Mouse (Mus musculus) liver, embryonic 11.5 days (tissue): ENCODE results near the gene Ppp4r3a. TPM values are rescaled to one million over a fixed set of nuclear protein-coding genes. Genes with fewer than 3 reads are reported as not detected.

ENCODE experiments used
- ATAC-seq: fragments of 200-750 bp; cut with Nextera tagmentation; replicated peaks from 2 replicates; pipeline ENCODE4 v1.8.0; 2017; ENCODE audit warnings: moderate number of reproducible peaks, mild to moderate bottlenecking, moderate TSS enrichment, moderate library complexity; ENCODE audit not compliant: low FRiP score
- DNase-seq: peaks from one replicate; pipeline ENCODE4 v3.0.0-alpha.2; 2017; ENCODE audit warnings: low spot score
- H3K27ac ChIP-seq: fragments of 300-500 bp; sonication (generic); 2 replicates; pipeline ENCODE4 v1.5.1; 2014; ENCODE audit warnings: mild to moderate bottlenecking, low read depth, low read length, control low read depth
- H3K27me3 ChIP-seq: fragments of 300-500 bp; sonication (generic); replicated peaks from 2 replicates; pipeline ENCODE4 v1.6.1; 2014; ENCODE audit warnings: low read length, mixed read lengths; ENCODE audit not compliant: control insufficient read depth, insufficient read depth
- H3K36me3 ChIP-seq: fragments of 300-500 bp; sonication (generic); 2 replicates; pipeline ENCODE4 v1.6.1; 2014; ENCODE audit warnings: mild to moderate bottlenecking, low read length, moderate library complexity, mixed read lengths; ENCODE audit not compliant: control insufficient read depth, insufficient read depth
- H3K4me1 ChIP-seq: fragments of 300-500 bp; sonication (generic); replicated peaks from 2 replicates; pipeline ENCODE4 v1.6.1; 2014; ENCODE audit warnings: low read length, mixed read lengths; ENCODE audit not compliant: control insufficient read depth, insufficient read depth
- H3K4me2 ChIP-seq: fragments of 300-500 bp; sonication (generic); 2 replicates; pipeline ENCODE4 v1.6.1; 2014; ENCODE audit warnings: mild to moderate bottlenecking, control low read depth, moderate library complexity
- H3K4me3 ChIP-seq: fragments of 300-500 bp; sonication (generic); 2 replicates; pipeline ENCODE4 v1.5.1; 2014; ENCODE audit warnings: low read depth, low read length, control low read depth
- H3K9ac ChIP-seq: fragments of 300-500 bp; sonication (generic); 2 replicates; pipeline ENCODE4 v1.6.1; 2014; ENCODE audit warnings: low read depth, low read length, control low read depth
- H3K9me3 ChIP-seq: fragments of 300-500 bp; sonication (generic); 2 replicates; pipeline ENCODE4 v1.6.1; 2016; ENCODE audit warnings: low read length, inconsistent platforms, mixed read lengths; ENCODE audit not compliant: control insufficient read depth
- WGBS: fragments of 180-500 bp; shearing (Covaris S2); extraction: QIAGEN DNeasy Blood & Tissue Kit; methylation state at CpG from one replicate; pipeline ENCODE4 v1.1.7; 2014; 5-methylcytosine and 5-hydroxymethylcytosine counted together
- polyA plus RNA-seq: library from polyadenylated mRNA; unstranded; fragments of >200 nt; fragmentation: Nextera tagmentation; extraction: Ambion mirVana; gene quantifications from 2 replicates; pipeline ENCODE4 v1.2.1, GENCODE M21; 2014

Ppp4r3a gene
- polyA plus RNA-seq, 1 experiment from 2014 or later = 54.4 TPM

- Histone ChIP-seq H3K4me2 (no peak overlapping the region), H3K36me3 (peaks cover 3% of the 10 kb centered on the region; the same call in 1 of the 2 replicates), H3K9ac (no peak overlapping the region), H3K27me3 (no peaks in the 10 kb centered on the region), H3K9me3 (no peaks in the 10 kb centered on the region), H3K4me3 (no peak overlapping the region), H3K27ac (no peak overlapping the region), H3K4me1 (peaks cover 9% of the 10 kb centered on the region)
- DNase-seq (peak; percentile 10), ATAC-seq (no peak)
- WGBS = 86% methylated on average over 4 of the region's 4 CpGs
Measured at GRCm38 (mm10) chr12:101074821-101075429, 8.6 kb downstream of the Ppp4r3a start.

- Histone ChIP-seq H3K27ac (no peak overlapping the region), H3K9ac (no peak overlapping the region), H3K36me3 (peaks cover 3% of the 10 kb centered on the region; the same call in 1 of the 2 replicates), H3K4me2 (no peak overlapping the region), H3K4me3 (no peak overlapping the region), H3K4me1 (no peaks in the 10 kb centered on the region), H3K9me3 (no peaks in the 10 kb centered on the region), H3K27me3 (no peaks in the 10 kb centered on the region)
- ATAC-seq (no peak), DNase-seq (no peak)
- WGBS = 83% methylated on average over 1 of the region's 1 CpGs
Measured at GRCm38 (mm10) chr12:101069813-101070212, 13.7 kb downstream of the Ppp4r3a start.

- H3K4me1 ChIP-seq = no peaks in the 10 kb centered on the region
- H3K9ac ChIP-seq = no peak overlapping the region
- H3K27me3 ChIP-seq = no peaks in the 10 kb centered on the region
- WGBS = 91% methylated on average over 1 of the region's 1 CpGs
- H3K9me3 ChIP-seq = no peaks in the 10 kb centered on the region
- no peak overlapping the region for H3K4me3 ChIP-seq
- no peak overlapping the region for H3K4me2 ChIP-seq
- ATAC-seq = no peak
- DNase-seq = no peak
- H3K27ac ChIP-seq = no peak overlapping the region
- H3K36me3 ChIP-seq = peaks cover 20% of the 10 kb centered on the region
Measured at GRCm38 (mm10) chr12:101066329-101066728, 17.2 kb downstream of the Ppp4r3a start.

- Histone ChIP-seq H3K4me1 (no peaks in the 10 kb centered on the region), H3K36me3 (peaks cover 39% of the 10 kb centered on the region), H3K27ac (no peak overlapping the region), H3K27me3 (no peaks in the 10 kb centered on the region), H3K9me3 (no peaks in the 10 kb centered on the region), H3K4me2 (no peak overlapping the region), H3K9ac (no peak overlapping the region), H3K4me3 (no peak overlapping the region)
- ATAC-seq = no peak
- DNase-seq = no peak
Measured at GRCm38 (mm10) chr12:101039956-101040355, 43.5 kb downstream of the Ppp4r3a start.

GRCm38 (mm10) chr12:101028954-101029731, 54.4 kb downstream of the Ppp4r3a start, which contains the start of gene Ccdc88c:
Ccdc88c (minus strand) TSS chr12:101029056.
- WGBS = under 1% methylated on average over 52 of the region's 56 CpGs
- H3K27me3 ChIP-seq = no peaks in the 10 kb centered on the region
- peaks cover 28% of the 10 kb centered on the region for H3K4me1 ChIP-seq
- peak within 1 kb of the TSS; percentile 96 for H3K9ac ChIP-seq
- H3K27ac ChIP-seq = peak within 1 kb of the TSS; percentile 88
- peak within 1 kb of the TSS; percentile 92 for H3K4me2 ChIP-seq
- DNase-seq (peak; percentile 92), ATAC-seq (peak; percentile 85)
- no peaks in the 10 kb centered on the region for H3K36me3 ChIP-seq
- peak within 1 kb of the TSS; percentile 86 for H3K4me3 ChIP-seq
- no peaks in the 10 kb centered on the region for H3K9me3 ChIP-seq

- Histone ChIP-seq H3K4me3 (peak overlapping the region; percentile 86), H3K9me3 (no peaks in the 10 kb centered on the region), H3K9ac (peak overlapping the region; percentile 96), H3K27ac (peak overlapping the region; percentile 88), H3K27me3 (no peaks in the 10 kb centered on the region), H3K4me2 (peak overlapping the region; percentile 92), H3K4me1 (peaks cover 28% of the 10 kb centered on the region), H3K36me3 (no peaks in the 10 kb centered on the region)
- DNase-seq (peak; percentile 63), ATAC-seq (no peak)
- under 1% methylated on average over 55 of the region's 67 CpGs for WGBS
Measured at GRCm38 (mm10) chr12:101028247-101028953, 55.1 kb downstream of the Ppp4r3a start.

- H3K9ac ChIP-seq = peak overlapping the region; percentile 96
- H3K4me1 ChIP-seq = peaks cover 28% of the 10 kb centered on the region
Measured at GRCm38 (mm10) chr12:101027451-101028246, 55.9 kb downstream of the Ppp4r3a start.

GRCm38 (mm10) chr12:101026946-101027345, 56.6 kb downstream of the Ppp4r3a start:
- ATAC-seq (no peak), DNase-seq (peak; percentile 28)
- H3K4me3 ChIP-seq = peak overlapping the region; percentile 86
- H3K27ac ChIP-seq = peak overlapping the region; percentile 76
- H3K9me3 ChIP-seq = no peaks in the 10 kb centered on the region
- H3K36me3 ChIP-seq = 0 out of 2 replicates have a peak, but pooled peaks cover 2% of the 10 kb centered on the region
- 33% methylated on average over 14 of the region's 14 CpGs for WGBS
- H3K9ac ChIP-seq = peak overlapping the region; percentile 96
- H3K27me3 ChIP-seq = no peaks in the 10 kb centered on the region
- peaks cover 28% of the 10 kb centered on the region for H3K4me1 ChIP-seq
- peak overlapping the region; percentile 92 for H3K4me2 ChIP-seq

More at GRCm38 (mm10) chr12:101027451-101028246, 55.9 kb downstream of the Ppp4r3a start:
- ATAC-seq (no peak), DNase-seq (no peak)
- H3K27ac ChIP-seq = 0 out of 2 replicates have a peak overlapping the region, but pooled peaks have one; percentile 76
- no peaks in the 10 kb centered on the region for H3K36me3 ChIP-seq
- peak overlapping the region; percentile 86 for H3K4me3 ChIP-seq
- peak overlapping the region; percentile 92 for H3K4me2 ChIP-seq
- H3K9me3 ChIP-seq = no peaks in the 10 kb centered on the region
- H3K27me3 ChIP-seq = no peaks in the 10 kb centered on the region
- 3% methylated on average over 19 of the region's 19 CpGs for WGBS
